Mouse (Mus musculus) kidney, postnatal 14 days (tissue): ENCODE measurements around the gene Miga2.
A peak's percentile ranks its signal among the peaks of the same experiment; 100 is the strongest.

Source experiments
- DNase-seq: peaks from one replicate; pipeline ENCODE4 v3.0.0; 2022; ENCODE audit warnings: mixed read lengths

Gene Miga2

DNA sequence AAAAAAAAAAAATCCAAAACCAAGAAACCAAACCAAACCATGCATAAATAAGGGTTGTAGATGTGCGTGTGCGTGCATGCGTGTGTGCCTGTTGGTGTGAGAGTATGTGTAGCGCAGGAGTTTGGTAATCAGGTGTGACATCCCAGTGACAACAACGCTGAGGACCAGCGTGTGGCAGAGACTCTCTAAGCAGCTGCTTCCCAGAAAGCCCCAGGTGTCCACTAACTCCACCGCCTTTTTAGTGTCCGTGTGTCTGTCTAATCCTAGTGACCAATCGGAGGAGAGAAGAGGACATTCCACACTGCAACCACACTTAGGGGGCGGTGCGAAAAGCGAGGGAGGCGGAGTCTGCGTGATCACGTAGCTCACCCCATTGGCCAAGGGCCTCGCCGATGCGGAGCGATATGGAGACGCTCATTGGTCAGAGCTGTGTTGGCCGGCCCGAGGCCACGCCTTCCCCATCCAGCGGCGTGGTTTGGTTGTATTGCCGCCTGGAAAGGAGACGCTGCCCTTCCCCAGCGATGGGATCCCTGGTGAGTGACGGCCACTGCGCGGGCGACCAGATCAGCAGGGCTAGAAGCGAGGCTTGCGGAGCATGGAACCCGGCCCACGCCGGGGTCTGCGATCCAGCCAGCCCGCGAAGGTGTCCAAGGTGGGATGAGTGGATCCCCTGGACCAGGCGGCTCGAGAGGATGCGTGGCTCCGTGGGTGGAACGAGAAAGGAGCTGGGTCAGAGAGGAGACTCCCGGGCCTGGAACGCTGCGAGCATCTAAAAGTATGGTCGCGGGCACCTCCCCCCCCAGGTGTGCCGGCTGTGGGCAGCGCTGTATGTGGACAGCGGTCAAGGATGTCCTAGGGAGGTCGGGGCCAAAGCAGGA lies at the start of gene Miga2:
TSS of gene Miga2 (plus strand) at position 461 of the 878 bp plus-strand sequence.
- peak; percentile 99 for DNase-seq

DNA sequence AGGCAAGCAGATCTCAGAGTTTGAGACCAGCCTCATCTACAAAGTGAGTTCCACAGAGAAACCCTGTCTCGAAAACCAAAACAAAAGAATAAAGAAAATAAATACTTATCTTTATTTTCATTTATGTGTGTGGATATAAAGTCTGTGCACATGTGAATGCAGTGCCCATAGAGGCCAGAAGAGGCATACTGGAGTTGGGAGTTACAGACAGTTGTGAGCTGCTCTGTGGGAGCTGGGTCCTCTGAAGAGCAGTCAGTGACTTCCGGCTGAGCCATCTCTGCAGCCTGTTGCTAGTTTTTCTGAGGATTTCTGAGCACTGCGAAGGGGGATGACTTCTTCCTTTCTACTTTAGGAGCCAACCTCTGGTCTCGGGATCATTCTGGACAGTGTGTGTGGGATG lies 47.9 kb upstream of the Miga2 start:
- DNase-seq = no peak

DNA sequence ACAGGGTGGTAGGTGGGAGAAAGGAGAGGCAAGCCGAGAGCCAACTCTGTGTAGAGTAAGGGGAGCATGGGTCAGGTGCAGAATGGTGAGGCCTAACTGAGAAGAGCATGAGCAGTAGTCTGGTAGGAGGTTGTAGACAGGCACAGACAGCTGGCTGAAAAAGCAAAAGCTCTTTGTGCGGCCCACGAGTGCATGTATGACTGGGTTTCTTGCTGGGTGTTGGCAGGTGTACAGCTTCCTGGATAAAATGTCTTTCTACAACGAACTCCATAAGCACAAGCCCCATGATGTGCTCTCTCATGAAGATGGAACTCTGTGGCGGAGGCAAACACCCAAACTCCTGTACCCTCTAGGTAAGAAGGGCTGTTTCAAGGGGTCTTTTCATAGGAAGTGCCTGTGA lies 47.1 kb upstream of the Miga2 start:
- no peak for DNase-seq

DNA sequence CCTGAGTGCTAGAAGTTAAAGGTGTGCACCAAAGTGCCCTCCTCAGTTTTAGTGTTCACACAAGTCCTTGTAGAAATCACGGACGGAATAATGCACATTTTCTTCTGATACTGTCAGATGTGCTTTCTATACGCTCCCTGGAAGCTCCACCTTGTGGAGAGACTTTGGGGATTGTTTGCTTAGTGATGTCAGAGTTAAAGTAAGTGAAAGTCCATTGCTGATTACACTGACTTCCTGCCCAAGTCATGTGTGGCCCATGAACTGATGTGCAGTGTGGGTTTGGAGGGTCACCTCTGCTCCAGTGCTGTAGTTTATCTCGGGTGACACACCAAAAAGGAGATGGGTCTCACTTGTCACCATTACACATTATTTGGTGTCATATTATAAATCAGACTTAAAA lies 44.8 kb upstream of the Miga2 start:
- no peak for DNase-seq

DNA sequence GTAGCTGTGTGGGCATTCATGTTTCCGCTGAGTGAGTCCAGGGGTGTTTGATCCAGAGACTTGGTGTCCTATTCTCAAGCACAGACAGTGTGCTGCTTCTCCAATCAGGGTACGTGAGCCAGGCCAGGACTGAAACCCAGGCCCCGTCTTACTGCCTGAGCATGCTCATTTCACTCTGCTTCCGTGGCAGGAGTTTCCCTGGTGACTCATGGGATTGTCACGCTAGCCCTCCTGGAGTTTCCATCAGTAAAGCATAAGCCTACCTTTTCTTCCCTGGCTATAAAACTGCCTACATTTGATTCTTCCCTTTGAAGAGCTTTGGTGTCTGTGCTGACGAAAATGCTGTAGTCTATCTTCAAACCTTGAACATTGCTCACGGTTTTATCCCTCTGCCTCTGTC lies 40.9 kb upstream of the Miga2 start:
- DNase-seq = no peak

DNA sequence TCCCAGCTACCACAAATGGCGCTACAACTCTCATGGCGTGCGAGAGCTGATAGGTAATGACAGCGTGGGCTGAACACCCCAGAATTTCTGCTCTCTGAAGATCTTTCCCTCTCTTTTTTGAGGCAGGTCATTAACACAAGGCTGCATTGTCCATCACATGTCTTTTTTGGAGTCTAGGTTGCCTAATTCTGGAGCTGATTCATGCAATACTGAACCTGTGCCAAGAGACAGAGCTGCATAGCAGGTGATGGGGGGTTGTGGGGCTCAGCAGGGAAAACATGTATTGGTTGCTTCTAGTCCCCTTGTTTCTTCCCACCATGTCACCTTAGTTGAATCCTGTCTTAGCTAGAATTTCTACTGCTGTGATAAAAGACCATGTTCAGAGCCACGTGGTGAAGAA lies 38.7 kb upstream of the Miga2 start:
- no peak for DNase-seq

DNA sequence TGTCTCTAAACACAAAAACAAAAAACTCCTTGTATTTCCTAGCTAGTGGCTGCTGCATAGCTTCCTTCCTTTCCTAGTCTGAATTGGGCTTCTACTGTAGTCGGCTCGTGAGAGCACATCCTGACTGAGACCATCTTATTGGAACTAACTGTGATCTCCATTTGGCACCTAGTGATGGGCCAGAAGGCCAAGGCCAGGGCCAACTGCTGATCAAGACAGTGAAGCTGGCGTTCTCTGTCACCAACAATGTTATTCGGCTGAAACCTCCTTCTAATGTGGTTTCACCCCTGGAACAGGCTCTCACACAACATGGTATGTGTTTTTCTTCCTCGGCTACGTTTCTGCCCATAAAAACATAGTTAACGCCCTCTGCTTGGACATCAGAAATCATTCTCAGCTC lies 36.8 kb upstream of the Miga2 start:
- no peak for DNase-seq

DNA sequence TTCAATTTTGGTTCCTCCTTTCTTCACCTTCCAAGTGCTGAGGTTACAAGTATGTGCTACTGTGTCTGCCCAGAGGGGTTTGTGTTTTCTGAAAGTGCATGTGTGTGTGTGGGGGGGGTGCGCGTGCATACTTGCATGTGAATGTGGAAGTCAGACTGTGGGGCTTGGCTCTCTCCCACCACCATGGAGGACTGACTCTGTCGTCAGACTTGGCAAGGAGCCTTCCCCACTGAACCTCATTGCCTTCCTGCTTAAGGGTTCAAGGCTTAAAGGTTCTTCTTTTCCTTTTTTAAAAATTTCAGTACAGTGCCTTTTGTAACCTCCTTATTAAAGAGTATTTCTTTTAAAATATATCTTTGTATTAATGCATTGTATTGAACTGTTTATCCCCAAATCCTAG lies 35.2 kb upstream of the Miga2 start:
- DNase-seq = no peak

DNA sequence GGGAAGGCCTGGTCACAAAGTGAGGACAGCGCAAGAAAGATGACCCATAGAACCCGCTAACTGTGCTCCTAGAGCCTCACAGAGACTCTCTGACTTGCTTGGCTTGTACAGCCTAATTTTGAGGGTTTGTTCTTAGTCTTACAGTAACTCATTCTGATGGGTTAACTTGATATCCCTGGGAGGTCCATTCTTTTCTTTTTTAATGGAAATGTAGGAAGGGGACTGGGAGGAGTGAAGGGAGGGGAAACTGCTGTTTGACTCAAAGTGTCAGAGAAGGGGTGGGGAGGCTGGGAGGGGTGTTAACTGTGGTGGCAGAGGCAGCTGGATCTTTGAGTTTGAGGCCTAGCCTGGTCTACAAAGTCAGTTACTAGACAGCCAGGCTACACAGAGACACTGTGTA lies 28.7 kb upstream of the Miga2 start:
- DNase-seq = no peak

DNA sequence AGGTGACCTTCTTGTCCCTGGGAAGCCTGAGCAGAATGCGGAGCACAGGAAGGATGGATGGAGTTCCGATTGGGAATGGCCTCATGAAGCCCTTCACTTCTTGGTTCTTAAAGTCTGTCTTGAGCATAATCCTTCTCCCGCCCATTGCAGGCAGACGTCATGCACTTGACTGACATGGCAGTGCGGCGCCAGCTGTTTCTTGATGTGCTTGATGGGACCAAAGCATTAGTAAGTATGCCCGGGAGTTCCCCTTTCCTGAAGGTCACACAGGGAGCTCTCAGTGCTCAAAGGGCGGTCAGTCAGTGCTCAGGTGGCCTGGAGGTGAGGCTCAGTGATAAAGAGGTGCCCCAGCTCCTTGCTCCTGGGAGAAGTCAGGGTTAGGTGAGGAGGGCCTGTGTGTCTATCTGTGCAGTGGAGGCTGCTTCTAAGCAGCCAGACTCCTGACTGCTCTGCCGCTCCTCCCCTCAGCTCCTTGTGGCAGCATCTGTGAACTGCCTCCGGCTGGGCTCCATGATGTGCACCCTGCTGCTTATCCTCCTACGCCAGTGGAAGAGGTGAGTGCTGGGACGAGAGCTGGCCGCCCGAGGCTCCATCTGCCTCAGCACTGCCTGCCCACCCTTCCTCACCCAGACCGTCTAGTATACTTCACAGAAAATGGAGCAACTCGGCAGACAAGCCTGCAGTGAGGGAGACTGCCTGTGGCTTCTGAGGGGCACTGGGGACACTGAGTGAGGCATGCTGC lies 27.7 kb upstream of the Miga2 start:
- no peak for DNase-seq

DNA sequence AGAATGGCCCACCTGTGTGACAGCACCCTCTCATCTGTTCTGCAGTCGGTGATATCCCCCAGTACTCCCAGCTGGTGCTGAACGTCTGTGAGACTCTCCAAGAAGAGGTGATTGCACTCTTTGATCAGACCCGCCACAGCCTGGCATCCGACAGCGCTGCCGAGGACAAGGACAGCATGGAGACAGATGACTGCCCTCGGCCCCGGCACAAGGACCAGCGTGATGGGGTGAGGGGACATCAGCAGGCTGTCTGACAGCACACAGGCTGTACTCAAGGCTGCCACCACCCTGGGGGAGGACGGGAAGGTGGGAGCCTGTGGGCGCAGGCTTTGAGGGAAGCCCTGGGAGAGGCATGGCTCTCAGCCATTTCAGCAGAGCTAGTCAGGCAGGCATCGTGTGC lies 26.9 kb upstream of the Miga2 start:
- DNase-seq = no peak

DNA sequence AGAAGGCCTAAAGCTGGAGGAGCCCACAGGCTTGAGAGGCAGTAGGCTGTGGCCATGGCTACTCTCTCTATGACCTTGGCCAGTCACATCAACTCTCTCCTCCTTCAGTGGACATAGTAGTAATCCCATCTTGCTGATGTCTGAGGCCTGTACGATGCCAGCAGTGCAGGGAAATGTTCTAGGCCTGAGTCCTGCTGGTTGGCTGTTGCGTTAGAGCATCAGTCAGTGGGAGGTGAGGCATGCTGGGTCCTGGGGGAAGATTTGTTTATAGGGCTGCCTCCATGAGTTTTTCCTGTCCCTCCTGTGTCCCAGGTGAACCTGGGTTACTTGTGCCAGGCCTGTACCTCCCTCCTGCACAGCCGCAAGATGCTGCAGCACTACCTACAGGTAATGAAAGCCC lies 22.0 kb upstream of the Miga2 start:
- DNase-seq = no peak

DNA sequence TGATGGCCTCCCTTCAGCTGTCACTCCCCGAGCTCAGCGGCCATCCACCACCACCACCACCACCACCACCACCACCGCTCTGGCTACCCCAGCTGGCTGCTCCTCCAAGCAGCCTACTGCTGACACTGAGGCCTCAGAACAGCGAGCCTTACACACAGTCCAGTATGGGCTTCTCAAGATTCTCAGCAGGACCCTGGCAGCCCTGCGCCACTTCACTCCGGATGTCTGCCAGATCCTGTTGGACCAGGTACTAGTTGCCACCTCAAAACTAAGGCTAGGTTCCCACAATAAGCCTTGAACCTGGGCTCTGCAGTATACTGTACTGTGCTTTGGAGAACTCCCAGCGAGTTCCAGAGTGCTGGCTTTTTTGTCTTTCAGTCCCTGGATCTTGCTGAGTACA lies 21.5 kb upstream of the Miga2 start:
- DNase-seq = no peak

DNA sequence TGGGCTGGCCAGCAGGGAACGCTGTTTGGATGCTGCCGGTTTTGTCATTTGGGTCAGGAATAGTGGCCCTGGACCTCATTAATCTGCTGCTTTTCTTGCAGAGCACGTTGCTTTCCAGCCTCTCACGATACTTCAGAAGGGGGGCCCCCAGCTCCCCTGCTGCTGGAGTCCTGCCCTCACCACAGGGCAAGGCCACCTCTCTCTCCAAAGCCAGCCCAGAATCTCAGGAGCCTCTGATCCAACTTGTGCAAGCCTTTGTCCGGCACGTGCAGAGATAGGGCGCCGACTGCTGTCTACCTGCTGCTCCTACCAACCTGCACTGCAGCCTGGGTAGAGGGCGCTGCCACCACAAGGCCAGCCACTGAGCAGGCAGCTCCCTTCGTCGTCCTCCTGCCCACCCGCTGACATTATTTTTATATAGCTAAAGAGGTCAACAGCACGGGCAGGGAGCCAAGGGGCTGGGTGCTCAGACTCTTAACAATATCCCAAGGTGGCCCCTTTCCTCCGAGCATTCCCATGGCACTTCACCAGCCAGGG lies 20.4 kb upstream of the Miga2 start:
- peak; percentile 27 for DNase-seq

DNA sequence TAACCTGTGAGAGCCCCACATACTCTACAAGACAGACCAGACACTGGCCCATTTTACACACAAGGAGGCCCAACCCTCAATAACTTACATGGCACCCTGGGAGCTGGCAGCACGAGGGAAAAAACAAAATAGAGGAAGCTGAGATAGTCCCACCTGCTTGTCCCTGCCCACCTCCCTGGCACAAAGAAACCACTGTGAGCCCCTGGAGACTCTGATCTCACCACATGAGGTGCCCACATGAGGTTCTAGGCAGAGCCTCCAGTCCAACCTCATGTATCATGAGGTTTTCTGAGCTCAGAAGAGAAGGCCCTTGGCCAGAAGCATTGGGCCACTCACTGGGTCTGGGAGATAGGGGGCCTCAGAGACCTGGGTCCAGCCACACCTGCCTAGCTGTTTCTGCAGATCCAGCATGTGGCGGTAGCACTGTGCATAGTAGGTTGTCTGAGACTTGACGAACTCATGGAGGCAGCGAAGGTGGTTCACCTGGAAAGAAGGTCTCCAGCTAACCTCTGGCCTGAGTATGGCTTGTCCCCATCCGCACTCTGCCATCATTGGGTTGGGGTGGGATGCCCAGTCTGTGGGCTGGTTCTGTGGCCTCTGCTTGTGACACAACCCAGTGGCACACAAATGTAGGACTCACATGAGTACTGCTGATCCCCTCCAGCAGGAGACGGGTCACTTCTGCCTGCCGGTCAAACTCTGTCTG lies 17.9 kb upstream of the Miga2 start:
- no peak for DNase-seq

DNA sequence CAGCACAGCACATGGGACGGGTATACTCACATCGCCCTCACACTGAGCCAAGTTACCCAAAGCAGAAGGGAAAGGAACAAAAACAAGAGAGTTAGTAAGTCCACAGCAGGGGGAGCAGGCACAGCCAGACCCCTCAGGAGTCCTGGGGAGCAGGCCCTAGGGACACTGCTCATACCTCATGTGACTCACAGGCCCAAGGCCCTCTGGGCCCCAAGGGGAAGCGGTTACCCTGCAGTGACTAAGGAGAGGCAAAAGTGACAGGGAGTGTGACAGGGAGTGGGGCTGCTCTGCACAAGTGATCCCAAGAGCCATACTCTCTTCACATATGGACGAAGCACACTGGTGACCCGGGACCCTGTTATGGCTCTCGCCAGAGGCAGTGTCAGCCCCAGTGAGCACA lies 14.8 kb upstream of the Miga2 start:
- no peak for DNase-seq

DNA sequence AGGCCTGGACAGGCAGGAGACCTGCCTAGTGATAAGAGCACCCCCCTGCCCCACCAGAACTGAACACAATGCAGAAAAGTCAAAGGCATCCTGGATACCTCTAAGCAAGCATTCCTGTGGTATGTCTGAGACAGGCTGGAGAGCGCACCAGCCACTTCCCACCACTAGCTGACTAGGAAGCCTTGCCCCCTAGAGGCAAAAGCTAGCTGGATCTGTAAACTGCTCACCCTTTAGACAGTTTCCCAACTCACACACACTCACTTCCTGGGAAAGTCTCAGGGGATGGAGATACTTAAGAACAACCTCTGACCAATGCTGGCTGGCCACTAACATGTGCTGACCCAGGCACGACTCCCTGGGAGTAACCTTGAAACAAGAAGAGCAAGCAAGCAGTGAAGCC lies 12.9 kb upstream of the Miga2 start:
- DNase-seq = no peak

DNA sequence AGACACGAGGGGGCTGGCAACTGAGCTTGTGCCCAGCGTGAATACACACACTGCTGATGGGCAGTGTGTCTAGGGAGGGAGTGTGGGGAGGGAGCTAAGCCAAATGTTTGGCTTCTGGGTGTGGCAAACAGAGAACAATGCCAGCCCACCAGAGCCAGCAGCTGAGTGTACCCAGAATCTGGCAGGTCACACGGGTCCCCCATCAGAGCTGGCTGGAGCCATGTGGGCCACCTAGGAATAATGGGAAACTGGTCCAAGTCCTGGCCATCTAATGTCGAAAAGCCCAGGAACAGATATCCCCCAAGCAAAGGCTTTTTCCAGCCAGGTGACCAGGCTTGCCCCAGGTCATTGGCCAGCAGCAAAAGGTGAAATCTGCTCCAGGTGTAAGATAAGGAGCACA lies 8.2 kb upstream of the Miga2 start:
- DNase-seq = no peak

DNA sequence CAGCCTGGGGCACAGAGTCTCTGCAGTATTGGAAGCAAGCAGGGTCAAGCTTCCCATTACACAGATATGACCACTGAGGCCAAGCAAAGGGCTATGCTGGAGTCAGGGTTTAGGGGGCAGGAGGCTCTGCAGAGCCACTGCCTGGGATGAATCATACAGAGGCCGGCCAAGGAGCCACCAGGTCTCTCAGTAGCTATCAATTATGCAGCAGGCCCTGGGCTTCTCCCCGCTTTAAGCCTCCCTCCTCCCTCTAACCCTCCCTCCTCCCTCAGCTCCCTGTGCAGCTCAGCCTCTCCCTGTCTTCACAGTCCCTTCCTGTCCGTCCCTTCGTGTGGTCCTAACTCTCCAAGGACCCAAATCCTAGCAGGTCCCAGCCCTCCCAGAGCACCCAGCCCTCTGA lies 7.8 kb upstream of the Miga2 start:
- DNase-seq = no peak

DNA sequence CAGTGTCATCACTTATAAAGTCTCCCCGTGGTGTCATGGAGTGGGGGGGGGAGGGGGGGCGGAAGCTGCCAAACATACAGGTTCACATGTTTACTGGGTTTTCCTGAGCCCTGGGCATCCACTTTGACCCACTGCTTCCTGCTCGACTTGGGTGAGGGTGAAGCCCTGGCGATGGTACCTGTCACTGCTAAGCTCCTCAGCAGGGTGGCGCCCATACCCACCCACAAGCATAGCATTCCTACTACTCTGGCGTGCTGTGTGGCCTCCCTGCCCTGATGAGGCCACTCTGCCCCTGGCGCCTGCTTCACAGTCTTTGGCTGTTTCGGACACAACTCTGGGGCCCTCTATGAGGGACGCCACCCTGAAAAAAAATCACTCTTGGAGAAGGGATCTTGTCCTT lies 7.1 kb upstream of the Miga2 start:
- DNase-seq = no peak

DNA sequence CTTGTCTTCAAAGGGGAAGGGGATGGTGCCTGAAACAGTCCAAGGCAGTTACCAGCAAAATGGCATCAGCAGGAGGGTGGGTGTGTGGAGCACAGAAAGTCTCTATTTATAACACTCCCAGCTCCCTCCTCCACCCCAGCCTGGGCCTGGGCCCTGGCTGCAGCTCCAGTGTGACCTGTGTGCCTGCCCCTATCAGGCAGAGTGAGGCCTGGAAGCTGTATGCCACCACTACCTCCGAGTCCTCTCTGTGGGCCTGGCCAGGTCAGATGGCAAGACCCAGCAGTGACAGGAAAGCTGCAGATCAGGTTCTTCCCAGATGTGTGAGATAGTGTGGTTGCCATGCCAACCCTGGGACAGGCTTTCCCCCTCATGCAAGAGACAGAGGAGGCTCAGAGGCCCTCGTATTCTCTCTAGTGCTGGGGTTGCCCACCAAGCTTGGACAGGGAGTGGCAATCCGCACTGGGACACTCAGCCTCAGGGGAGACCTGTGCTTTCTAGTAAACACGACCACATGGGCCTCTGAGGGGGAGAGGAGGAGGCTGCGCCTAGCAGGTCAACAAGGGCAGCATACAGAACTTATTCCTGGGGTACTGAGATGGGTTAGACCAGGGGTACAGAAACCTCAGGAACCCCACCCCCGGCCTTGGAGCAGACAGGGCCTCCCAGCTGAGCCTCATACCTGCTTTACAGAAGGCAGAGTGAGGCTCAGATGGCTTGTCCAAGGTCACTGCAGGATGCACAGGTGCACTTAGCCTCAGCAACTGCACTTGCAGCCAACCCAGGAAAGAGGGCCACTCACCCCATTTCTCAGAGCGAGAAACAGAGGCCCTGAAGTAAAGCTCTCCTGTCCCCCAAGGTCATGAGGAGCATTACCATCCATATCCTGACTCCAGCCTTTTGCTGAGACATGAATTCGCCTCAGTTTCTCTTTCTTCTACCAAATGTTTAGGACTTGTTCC lies 6.2 kb upstream of the Miga2 start:
- no peak for DNase-seq
